Mouse (Mus musculus): ENCODE measurements around the gene Kdf1.

DNA sequence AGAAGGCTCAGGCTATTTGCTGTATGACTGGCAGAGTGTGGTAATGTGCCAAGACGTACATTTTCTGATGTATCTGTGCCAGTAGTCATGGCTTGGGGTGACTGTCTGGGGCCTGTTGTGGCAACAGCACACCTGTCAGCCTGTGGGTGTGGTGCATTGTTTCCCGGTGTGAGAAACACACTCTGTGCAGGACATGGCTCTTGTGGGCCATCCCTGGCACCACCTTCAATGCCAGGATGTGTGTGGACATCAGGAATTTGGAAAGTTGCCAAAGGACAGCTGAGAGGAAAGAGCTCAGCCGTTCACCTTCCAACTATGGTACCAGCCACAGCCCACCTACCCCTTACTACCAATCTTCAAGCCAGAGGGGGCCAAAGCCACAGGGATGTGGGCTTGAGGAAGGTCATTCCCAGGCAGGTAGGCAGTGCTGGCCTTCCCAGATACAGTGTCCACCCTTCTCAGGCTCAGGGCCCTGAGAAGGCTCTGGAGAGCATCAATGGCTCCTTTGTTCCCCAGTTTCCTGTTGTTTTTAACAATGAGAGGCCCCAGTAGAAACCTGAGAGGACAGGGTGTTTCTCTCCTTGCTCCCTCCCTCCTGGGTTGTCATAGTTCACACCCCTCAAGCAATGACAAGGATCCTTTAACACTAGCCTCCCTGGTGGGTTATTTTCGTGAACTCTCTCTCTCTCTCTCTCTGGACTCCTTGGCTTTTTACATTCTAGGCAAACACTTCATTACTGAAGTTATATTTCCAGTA, 29.1 kb upstream of the Kdf1 start:
- TF ChIP-seq POLR2A (IDR thresholded peaks at IDR 0.05; ENCODE audit: control insufficient read depth, low read depth, low read length) (no peak), CTCF (IDR thresholded peaks at IDR 0.05; ENCODE audit: control insufficient read depth, insufficient read depth, insufficient replicate concordance, low read depth, low read length) (no peak)
